Mouse (Mus musculus) bone marrow, adult 2 months (tissue): ENCODE data around the gene Supt7l. TPM values are rescaled to one million over a fixed set of nuclear protein-coding genes. Genes with fewer than 3 reads are reported as not detected.

ENCODE experiments used
- H3K27ac ChIP-seq: fragments of 200-500 bp; 2 replicates; pipeline ENCODE4 v1.5.1; 2012; ENCODE audit warnings: low read depth, mild to moderate bottlenecking, control low read depth, inconsistent platforms, low read length; ENCODE audit not compliant: control insufficient read depth, poor library complexity, insufficient read depth
- H3K4me1 ChIP-seq: fragments of 200-500 bp; 2 replicates; pipeline ENCODE4 v1.6.1; 2011; ENCODE audit warnings: low read length; ENCODE audit not compliant: control insufficient read depth, insufficient read depth
- H3K4me3 ChIP-seq: fragments of 200-500 bp; replicated peaks from 2 replicates; pipeline ENCODE3; 2011; ENCODE audit warnings: mild to moderate bottlenecking, low read depth, low read length, control low read depth; ENCODE audit not compliant: control insufficient read depth
- CTCF ChIP-seq: fragments of 200-500 bp; IDR thresholded peaks from 2 replicates; pipeline ENCODE4 v1.5.1; 2011; ENCODE audit warnings: low read length, control low read depth; ENCODE audit not compliant: control insufficient read depth, insufficient read depth
- POLR2A ChIP-seq: fragments of 200-500 bp; IDR thresholded peaks from 2 replicates; pipeline ENCODE4 v1.6.1; 2011; ENCODE audit warnings: low read depth, mild to moderate bottlenecking, control low read depth, low read length, borderline replicate concordance; ENCODE audit not compliant: control insufficient read depth
- WGBS: fragments of 180-500 bp; shearing (Covaris S2); methylation state at CpG from one replicate; pipeline ENCODE4 v1.1.7; 2018; 5-methylcytosine and 5-hydroxymethylcytosine counted together
- polyA plus RNA-seq: library from polyadenylated mRNA; stranded (reverse); fragments of >200 nt; gene quantifications from 2 replicates; pipeline ENCODE4 v1.2.4, GENCODE M21; 2011; ENCODE audit warnings: low replicate concordance; ENCODE audit not compliant: missing spikeins, insufficient read depth, insufficient read length

Gene Supt7l
- polyA plus RNA-seq, 1 experiment = 7.5 TPM

DNA sequence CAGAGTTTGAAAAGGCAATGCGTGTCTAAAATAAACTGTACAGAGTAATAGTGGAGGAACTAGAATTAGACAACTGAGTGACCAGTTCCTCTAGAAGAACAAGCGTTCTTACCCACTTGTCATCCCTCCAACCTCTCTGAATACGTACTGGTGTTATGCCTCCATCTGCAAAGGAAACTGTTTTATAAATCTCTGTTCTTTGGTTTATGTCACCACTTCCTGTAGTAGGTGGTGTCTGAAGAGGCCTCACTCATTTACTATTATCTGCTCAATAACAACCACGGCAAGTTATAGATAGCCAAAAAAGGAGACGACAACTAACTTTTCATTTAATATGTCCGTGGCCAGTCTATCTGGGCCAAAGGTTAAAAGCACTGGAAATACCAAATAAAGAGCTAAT lies 7.1 kb downstream of the Supt7l start:
- TF ChIP-seq CTCF (no peak), POLR2A (no peak)
- WGBS = 76% methylated on average over 6 of the region's 6 CpGs
- Histone ChIP-seq H3K27ac (no peak overlapping the region), H3K4me3 (no peak overlapping the region), H3K4me1 (no peaks in the 10 kb centered on the region)

DNA sequence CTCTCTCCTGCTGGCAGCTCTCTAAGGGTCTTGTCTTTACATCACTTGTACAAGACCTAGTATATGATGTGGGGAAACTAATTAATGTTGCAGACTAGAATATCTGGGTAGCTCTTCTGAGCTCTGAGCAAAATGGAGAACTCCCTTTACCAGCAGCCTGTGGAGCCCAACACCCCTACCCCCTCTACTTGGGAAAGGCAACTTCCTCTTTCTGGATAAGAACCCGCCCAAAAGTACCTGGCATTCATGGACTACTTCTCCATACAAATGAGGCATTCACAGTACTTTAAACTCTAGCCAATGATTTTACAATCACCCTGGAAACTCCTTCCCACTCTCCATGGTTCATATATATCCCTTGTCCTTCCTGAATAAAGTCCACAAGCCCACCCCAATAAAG lies 15.1 kb downstream of the Supt7l start:
- Histone ChIP-seq H3K4me3 (no peak overlapping the region), H3K27ac (no peak overlapping the region), H3K4me1 (no peaks in the 10 kb centered on the region)
- 12% methylated on average over 1 of the region's 1 CpGs for WGBS
- TF ChIP-seq POLR2A = no peak

DNA sequence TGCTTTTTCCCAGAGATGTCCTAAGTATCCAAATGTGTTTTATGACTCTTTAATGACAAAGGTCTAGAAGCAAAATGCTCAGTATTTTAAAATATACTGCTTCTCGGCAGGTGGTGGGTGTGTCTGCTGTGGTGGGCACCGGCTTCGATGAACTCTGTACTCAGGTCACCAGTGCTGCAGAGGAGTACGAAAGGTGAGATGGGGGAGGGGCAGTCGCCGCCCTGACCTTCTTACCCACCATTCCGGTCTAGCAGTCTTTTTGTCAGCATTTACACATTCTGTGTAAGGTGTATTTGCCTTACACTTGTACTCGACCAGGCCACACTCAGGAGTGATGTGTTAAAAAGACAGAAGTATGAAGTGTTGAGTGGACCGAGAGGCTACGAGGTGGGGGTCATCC lies 22.8 kb downstream of the Supt7l start:
- Histone ChIP-seq H3K27ac (no peak overlapping the region), H3K4me1 (no peaks in the 10 kb centered on the region), H3K4me3 (no peak overlapping the region)
- 86% methylated on average over 10 of the region's 10 CpGs for WGBS
- TF ChIP-seq POLR2A (no peak), CTCF (no peak)

DNA sequence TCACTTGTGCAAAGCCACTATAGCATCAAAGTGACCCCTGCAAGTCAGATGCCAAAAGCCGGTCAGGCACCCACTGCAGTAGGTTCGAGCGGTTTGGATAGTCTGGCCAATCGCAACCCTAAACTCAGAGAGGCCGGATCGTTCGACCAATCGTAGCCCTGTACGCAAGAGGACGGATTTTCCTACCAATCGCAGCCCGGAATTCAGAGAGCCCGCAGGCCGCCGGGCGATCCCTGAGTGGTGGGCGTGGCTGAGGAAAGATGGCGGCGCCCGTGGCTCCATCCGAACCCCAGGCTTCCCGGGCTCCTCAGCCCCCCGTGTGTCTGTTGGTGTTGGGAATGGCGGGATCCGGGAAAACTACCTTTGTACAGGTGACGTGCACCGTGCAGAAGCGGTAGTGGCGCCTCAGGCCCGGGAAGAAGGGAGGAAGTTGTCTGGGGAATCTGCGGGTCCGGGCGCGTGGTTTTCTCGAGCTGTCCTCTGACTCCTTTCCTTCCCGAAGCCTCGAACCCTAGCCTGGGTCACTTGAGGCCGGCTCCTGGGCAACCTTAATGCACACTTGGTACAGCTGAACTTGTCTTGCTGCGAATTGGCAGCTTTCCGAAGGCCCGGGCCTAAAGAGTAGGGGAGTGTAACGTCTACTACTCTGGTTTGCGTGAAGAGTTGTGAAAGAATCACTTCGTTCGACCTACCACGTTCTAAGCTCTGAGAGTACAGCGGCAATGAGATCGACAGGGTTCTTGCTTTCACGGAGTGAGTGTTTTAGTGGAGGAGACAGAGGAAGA lies 32.9 kb downstream of the Supt7l start, which contains the start of gene Gpn1:
Gene Gpn1 (plus strand): TSS at position 229 of the 785 bp plus-strand sequence.
- TF ChIP-seq POLR2A (peak; percentile 42; the same call in 1 of the 2 replicates), CTCF (no peak)
- H3K27ac ChIP-seq = no peak within 1 kb of the TSS
- WGBS = under 1% methylated on average over 49 of the region's 49 CpGs
- peak within 1 kb of the TSS; percentile 92 for H3K4me3 ChIP-seq
- H3K4me1 ChIP-seq = peaks cover 1% of the 10 kb centered on the region

DNA sequence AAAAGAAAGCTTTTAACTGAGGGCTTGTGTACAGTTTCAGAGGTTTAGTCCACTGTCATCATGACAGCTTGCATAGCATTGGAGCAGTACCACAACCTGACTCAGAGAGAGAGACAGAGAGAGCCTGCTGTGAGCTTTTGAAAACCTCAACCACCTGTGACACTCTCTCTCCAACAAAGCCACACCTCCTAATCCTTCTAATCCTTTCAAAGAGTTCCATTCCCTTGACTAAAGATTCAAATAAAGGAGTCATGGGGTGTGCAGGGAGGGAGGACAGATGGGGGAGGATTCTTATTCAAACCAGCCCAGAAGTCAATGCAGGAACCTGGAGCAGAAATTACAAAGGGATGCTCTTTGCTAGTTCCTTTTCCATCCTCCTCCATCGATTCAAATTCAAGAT lies 35.6 kb downstream of the Supt7l start:
- Histone ChIP-seq H3K27ac (no peak overlapping the region), H3K4me1 (peaks cover 1% of the 10 kb centered on the region)
- 64% methylated on average over 1 of the region's 1 CpGs for WGBS

DNA sequence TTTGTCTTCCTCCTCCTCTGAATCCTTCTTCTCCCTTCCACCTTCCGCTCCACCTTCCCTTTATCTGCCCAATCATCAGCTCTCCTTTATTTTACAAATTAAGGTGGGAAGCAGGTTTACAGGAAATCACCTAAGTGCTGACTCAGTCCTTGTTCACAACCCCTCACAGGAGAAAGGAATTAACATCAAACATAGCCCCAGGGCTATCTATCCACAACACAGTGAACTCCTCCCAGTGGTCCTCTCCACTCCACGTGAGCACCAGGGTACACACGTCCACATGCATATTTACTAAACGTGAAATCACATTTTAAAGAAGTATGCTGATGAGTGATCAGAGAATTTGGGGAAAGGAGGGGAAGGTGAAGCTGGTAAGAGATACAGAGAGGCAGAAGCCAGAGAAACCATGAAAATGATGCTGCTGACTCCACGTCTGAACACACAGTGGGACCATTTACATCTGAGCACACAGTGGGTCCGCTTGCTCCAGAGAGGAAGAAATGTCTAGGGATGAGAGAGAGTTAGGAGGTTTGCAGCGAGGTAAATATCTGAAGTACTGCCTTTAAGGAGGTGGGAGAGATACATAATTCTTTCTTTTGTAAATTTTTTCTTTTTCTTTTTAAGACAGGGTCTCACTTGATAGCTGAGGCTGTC lies 38.4 kb downstream of the Supt7l start:
- WGBS = 69% methylated on average over 7 of the region's 7 CpGs
- H3K27ac ChIP-seq = no peak overlapping the region
- TF ChIP-seq CTCF (no peak), POLR2A (no peak)
- H3K4me3 ChIP-seq = no peak overlapping the region
- no peaks in the 10 kb centered on the region; the same call in 1 of the 2 replicates for H3K4me1 ChIP-seq

More for the DNA sequence above, 35.6 kb downstream of the Supt7l start:
- H3K4me3 ChIP-seq = no peak overlapping the region
- no peak for TF ChIP-seq POLR2A
- TF ChIP-seq CTCF = no peak

DNA sequence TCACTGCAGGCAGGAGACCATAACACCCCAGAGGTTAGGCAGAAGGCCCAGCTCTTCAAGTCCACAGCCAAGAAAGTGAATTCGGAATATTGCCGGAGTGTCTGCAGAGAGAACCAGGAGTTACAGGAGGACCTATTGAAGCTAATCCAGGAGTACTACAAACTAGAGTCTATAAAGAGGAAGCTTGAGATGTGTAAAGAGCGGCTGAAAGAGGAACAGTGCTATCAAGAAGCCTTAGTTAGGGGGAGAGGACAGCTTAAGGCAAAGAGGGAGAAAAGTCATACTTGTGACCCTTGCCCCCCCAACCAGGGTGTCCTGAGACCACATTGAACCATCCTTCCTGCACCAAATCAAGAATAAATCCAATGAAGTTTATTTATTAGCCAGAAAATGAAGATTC lies 39.7 kb downstream of the Supt7l start:
- no peaks in the 10 kb centered on the region; the same call in 1 of the 2 replicates for H3K4me1 ChIP-seq
- no peak overlapping the region for H3K27ac ChIP-seq
- WGBS = 65% methylated on average over 3 of the region's 3 CpGs
- no peak overlapping the region for H3K4me3 ChIP-seq
- TF ChIP-seq POLR2A (no peak), CTCF (no peak)

DNA sequence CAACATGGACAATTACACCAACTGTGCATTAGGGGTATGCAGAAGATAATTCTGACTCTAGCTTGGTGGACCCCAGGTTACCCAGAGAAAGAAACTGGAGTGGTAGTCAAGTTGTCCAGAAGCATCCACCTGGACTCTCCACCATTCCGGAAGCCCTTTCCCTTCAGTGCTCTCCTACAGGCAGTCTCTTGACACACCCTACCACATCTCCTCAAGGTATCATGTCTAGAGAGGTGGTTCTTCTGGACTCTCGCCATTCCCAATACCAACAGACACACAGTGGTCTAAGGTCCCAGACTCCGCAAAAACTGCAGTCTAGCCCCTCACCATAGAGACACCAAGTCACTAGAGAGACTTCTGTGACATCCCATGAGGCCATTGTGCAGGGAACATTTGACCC lies 42.2 kb downstream of the Supt7l start, which contains the start of gene 4930548H24Rik:
Gene 4930548H24Rik (plus strand): TSS at position 301 of the 400 bp plus-strand sequence.
- 85% methylated on average over 3 of the region's 3 CpGs for WGBS
- Histone ChIP-seq H3K4me1 (no peaks in the 10 kb centered on the region; the same call in 1 of the 2 replicates), H3K4me3 (no peak within 1 kb of the TSS), H3K27ac (no peak within 1 kb of the TSS)
- no peak for TF ChIP-seq CTCF
- no peak for TF ChIP-seq POLR2A
